Mouse (Mus musculus) brown adipose tissue, adult 24 weeks (tissue): ENCODE measurements around the gene Dgkb. TPM values are rescaled to one million over a fixed set of nuclear protein-coding genes. Genes with fewer than 3 reads are reported as not detected.

Experiments used
- H3K27ac ChIP-seq: fragments of 200-500 bp; replicated peaks from 2 replicates; pipeline ENCODE4 v1.5.1; 2012; ENCODE audit warnings: low read depth, mild to moderate bottlenecking, low read length
- H3K4me1 ChIP-seq: fragments of 200-500 bp; 2 replicates; pipeline ENCODE4 v1.6.1; 2012; ENCODE audit warnings: low read length, mixed read lengths; ENCODE audit not compliant: control insufficient read depth, insufficient read depth, insufficient read length
- H3K4me3 ChIP-seq: fragments of 200-500 bp; 2 replicates; pipeline ENCODE4 v1.5.1; 2012; ENCODE audit warnings: low read depth, mild to moderate bottlenecking, low read length, moderate library complexity; ENCODE audit not compliant: insufficient read depth
- polyA plus RNA-seq: library from polyadenylated mRNA; stranded (reverse); fragments of >200 nt; gene quantifications from 2 replicates; pipeline ENCODE4 v1.2.4, GENCODE M21; 2012; ENCODE audit not compliant: missing spikeins, insufficient read depth, insufficient read length

Gene Dgkb
- polyA plus RNA-seq, 1 experiment = not detected

DNA sequence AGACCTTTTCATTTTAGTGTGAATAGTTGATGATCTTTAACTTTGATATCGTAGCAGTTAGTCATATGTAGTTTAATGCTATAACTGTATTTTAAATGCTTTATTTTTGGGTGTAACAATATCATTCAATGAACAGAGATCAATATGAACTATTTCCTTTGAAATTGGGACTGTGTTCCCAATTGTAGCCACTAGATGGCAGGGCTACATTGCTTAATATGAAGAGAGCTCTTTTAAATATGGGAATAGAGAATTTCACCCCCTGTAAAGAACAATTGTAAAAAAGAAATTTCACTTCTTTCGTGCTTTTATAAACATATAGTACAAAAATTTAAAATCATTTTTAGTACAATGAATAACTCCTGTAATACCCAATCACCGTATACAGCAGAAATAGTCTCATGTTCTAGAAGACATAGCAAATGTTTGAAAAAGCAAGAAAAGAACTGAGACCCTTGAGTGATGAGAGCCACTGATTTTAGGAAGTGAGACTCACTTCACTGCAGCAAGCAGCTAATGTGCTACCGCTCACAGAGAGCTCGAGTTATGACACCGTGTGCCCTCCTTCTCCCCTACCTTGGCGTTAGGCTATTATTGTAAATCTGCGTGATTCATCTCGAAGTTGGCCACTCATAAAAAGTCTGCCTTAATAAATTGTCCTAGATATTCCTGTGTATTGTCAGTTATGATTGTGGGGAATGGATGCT is 312.8 kb downstream of the Dgkb start:
- no peak overlapping the region for H3K27ac ChIP-seq
- no peak overlapping the region for H3K4me3 ChIP-seq
- no peaks in the 10 kb centered on the region for H3K4me1 ChIP-seq

DNA sequence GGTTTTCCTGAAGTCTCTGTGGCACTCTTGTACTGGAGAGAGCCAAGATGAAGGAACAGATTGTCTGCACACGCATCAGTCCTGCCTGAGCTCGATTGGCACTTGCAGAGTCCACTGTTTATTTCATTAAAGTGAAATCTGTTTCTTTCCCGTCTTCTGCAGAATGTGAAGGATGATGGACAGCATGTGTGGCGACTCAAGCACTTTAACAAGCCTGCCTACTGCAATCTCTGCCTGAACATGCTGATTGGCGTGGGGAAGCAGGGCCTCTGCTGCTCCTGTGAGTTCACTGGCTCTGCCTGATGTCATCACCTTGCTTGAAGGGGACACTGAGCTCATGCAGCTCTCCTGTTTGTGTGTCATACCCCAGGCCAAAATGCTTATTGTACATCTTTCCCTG is 318.9 kb downstream of the Dgkb start:
- H3K27ac ChIP-seq = no peak overlapping the region
- no peaks in the 10 kb centered on the region for H3K4me1 ChIP-seq
- no peak overlapping the region for H3K4me3 ChIP-seq

DNA sequence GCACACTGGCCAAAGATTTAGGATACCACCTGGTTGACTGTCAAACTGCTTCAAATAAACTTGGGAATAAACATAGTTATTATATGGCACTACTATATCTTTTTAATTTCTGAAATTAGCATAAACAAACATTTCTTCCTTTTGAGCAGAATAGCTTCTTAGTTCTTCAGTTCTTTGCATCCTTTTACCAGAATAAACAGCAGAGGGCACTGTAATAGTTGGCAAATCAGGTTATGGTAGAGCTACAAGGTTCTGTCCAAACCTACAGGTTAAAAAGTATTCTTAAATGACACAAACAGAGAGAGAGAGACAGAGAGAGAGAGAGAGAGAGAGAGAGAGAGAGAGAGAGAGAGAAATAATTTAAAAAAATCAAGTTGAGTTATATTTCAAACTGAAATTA is 322.5 kb downstream of the Dgkb start:
- Histone ChIP-seq H3K27ac (no peak overlapping the region), H3K4me3 (no peak overlapping the region)

DNA sequence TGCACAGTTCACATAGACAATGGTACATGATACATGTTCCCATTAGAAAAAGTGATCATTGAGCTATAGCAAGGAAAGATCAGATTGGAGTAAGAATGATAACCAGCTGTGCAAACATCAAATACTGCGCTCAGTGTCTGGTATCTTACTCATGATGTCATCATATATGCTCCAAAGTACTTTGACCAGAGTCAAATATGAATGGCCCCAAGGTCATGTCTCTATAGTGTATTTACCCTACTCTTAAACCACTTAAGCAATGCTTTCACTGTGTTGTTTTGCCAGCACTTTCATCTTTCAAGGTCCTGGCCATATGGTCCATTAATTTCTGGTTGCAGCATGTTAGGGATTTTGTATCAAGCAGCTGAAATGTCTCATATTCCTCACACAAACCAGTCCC is 415.1 kb downstream of the Dgkb start:
- H3K4me3 ChIP-seq = no peak overlapping the region
- no peaks in the 10 kb centered on the region for H3K4me1 ChIP-seq
- no peak overlapping the region for H3K27ac ChIP-seq

More for the DNA sequence above, 322.5 kb downstream of the Dgkb start:
- H3K4me1 ChIP-seq = no peaks in the 10 kb centered on the region

DNA sequence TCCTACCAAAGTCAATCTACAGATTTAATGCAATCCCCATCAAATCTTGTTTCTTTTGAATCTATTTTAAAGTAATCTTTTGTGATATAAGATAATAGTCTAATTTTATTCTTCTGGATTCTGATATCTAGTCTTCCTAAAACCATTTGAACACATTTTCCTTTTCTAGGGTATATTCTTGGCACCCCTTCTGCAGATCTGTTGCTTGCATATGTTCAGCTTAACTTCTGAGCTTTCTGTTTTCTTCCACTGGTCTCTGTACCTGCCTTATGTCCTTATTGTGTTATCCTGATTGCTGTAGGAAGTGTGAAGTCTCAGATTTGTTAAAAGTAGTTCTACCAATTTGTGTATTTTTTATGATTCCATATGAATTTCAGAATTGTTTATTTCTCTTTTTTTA is 451.3 kb downstream of the Dgkb start:
- Histone ChIP-seq H3K4me1 (no peaks in the 10 kb centered on the region), H3K27ac (no peak overlapping the region)

DNA sequence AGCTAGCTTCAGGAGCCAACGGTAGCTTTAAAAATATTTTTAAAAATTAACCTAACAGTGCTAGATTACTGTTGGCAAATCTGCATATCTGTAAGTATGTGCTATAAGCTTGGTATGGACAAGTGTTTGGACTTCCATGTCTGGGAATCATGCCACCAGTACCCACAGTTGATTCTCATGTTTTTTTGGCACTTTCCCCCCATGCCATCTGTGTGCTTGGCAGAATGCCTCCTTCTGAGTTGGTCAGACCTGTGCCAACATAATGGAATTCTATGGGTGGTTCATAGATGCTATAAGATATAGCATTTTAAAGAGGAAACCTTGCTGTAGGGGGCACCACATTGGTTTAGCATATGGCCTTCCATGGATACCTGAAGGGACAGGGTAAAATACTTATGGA is 484.0 kb downstream of the Dgkb start:
- Histone ChIP-seq H3K4me3 (no peak overlapping the region), H3K4me1 (no peaks in the 10 kb centered on the region), H3K27ac (no peak overlapping the region)

More for the DNA sequence above, 451.3 kb downstream of the Dgkb start:
- H3K4me3 ChIP-seq = no peak overlapping the region

DNA sequence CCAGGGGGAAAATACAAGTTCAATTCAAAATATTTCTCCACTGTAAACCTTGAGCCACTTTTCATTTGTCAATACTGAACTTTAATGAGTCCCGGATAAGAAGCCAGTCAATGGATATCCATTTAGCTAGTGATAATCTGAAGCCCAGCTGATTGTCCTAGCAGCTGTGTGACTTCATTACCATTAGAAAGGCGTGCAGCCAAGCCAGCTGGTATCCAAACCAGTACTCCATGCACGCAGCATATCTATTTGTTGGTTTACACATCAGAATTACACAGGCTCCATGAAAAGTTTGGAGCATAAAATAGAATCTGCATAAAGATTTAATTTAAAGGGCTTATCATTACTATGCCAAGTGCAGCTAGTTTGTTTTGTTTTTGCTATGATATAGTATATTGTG is 486.3 kb downstream of the Dgkb start:
- Histone ChIP-seq H3K4me3 (no peak overlapping the region), H3K27ac (no peak overlapping the region), H3K4me1 (no peaks in the 10 kb centered on the region)

DNA sequence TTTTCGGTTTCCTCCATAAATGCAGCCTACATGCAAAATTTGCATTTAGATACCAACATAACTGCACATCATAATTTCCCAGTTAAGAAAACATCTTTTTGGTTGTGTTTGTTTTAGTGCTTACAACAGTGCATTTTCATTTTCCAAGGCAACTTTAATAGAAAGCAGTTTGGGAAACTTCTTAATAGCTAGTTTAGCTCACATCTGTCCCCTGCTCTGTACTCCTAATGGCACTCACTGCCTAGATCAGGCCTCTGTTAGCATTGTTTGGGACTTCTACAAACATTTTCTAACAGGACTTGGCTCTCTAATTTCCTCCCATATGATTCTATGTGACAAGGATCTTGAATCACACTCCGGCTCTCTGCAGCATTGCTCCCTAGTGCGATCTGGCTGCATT is 486.7 kb downstream of the Dgkb start:
- no peak overlapping the region for H3K27ac ChIP-seq

DNA sequence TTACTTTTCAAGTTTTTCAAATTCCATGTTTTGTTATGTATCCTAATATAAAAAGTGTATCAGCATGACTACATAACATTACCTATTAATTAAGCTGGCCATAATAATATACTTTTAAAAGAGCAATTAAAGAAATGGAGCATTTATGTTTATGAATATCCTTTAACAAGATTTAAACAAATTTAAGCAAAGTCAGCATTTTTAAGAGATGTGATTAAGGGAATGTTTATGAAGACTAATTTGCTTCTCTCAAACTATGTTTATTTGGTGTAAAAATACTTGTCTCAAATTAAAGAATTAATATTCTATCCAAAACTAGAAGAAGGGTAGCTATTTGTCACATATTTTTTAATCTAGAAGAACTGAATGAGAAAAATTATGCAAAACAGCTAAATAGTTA is 492.4 kb downstream of the Dgkb start:
- H3K27ac ChIP-seq = no peak overlapping the region
- no peaks in the 10 kb centered on the region for H3K4me1 ChIP-seq
- H3K4me3 ChIP-seq = no peak overlapping the region

More for the DNA sequence above, 486.7 kb downstream of the Dgkb start:
- Histone ChIP-seq H3K4me1 (no peaks in the 10 kb centered on the region), H3K4me3 (no peak overlapping the region)

DNA sequence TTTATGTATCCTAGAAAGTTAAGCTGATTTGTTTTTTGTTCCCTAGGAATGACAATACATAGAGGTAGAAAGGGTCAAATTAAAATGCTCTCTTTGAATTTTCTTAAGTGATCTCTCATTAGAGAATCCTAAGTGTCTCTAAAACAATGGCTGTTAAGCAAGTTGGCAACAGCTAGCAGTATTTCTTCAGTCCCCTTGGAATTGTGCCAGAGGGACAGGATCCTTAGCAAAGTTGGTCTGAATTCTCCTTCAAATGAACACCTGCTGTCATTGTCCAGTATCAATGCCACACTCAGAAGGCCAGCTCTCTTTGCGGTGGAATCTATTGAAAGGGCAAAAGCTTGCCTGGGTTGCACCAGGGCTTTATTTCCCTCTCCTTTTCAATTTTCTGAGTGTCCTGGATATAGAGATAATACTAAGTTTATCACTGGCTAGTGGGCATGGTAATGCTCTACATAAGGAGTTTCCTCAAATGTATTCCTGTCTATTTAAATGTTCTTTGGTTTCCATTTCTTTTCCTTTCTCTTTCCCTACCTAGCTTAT is 510.3 kb downstream of the Dgkb start:
- Histone ChIP-seq H3K27ac (no peak overlapping the region), H3K4me3 (no peak overlapping the region), H3K4me1 (no peaks in the 10 kb centered on the region)

DNA sequence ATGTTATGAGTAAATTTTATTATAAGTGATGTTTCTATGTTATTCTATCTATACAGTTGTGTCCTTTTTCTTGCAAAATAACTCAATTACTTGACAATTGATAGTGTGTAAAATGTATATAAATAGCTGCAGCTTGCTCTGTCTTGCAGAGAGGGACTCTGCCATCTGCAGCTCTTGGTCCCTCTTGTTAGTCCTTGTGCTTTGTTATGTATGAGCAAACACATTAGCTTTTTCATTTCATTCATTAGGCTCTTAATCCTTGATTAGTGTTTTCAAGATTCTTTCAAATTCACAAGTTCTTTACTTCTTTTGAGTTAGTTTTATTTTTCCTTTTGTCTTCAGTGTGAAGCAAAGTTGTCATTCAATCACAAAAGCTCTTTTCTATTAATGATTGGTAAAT is 511.3 kb downstream of the Dgkb start:
- Histone ChIP-seq H3K4me3 (no peak overlapping the region), H3K4me1 (no peaks in the 10 kb centered on the region), H3K27ac (no peak overlapping the region)

DNA sequence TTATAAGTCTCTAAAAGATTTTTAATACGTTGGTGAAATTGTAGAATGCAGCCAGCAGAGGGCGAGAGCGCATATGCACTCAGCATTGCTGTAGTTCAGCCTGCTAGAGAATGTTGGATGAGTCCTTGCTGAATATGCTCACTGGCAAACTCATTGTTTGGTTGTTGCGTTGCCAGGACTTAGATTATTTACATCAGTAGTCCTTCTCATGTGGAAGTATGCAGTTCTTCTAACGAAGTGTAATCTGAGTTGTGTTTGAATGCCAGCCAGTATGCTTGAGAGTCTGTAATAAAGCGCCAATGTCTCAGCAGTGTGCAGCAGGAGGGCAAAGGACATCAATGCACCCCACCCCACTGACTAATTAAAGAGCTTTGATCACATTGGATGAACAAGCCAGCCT is 525.1 kb downstream of the Dgkb start:
- Histone ChIP-seq H3K4me1 (no peaks in the 10 kb centered on the region), H3K27ac (no peak overlapping the region), H3K4me3 (no peak overlapping the region)

DNA sequence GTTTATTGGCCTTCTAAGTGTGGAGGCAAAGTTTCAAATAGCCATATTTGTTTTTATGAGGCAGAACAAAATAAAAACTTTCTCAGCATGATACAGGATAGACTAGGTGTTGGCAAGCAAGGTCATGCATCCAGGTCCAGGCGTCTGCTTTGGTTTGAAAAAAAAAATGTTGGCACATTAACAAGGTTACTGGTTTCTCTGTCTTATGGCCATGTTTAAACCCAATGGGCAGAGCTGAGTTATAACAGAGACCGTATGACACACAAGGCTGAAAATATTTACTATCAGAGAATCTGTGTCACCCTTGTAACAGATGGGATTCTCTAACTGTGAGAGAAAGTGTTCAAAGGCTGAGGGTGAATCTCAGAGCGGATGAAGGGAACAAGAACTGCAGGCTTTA is 535.0 kb downstream of the Dgkb start:
- Histone ChIP-seq H3K4me3 (no peak overlapping the region), H3K4me1 (no peaks in the 10 kb centered on the region), H3K27ac (no peak overlapping the region)

DNA sequence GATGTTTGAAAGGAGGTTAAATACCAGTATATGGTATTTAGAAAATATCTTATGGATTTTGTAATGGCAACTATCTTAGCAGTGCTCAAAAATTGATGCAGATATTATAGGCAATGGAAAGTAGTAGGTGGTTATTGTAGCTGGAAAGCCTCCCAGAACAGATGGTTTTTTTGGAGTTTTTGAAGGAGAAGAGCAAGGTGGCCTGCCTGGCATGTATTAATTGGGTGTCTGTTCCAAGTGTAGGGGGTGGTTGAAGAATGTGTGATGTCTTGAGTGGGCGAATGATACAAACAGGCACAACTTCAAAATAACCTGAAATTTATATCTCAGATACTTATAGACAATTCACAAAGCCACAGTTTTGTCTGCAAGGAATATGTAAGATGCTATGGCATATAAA is 538.9 kb downstream of the Dgkb start:
- H3K4me1 ChIP-seq = no peaks in the 10 kb centered on the region
- H3K4me3 ChIP-seq = no peak overlapping the region
- H3K27ac ChIP-seq = no peak overlapping the region

DNA sequence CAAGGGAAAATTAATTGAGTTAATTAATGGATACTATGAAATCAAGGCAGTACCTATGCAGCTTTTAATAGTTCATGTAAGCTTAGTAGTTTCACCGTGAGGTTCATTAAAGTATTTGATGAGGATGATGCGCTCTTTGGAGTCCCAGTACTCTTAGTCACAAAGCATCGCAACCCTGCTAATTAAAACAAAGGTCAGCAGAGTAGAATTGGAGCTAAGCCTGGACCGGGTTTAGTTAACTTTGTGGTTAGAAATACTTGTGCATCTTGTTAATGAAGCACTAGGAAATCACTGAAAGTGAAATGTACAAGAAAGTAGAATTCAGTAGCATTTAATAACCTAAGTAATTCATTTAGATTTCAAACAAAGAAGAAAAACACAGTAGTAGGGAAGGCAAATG is 544.0 kb downstream of the Dgkb start:
- Histone ChIP-seq H3K4me1 (no peaks in the 10 kb centered on the region), H3K27ac (no peak overlapping the region), H3K4me3 (no peak overlapping the region)

DNA sequence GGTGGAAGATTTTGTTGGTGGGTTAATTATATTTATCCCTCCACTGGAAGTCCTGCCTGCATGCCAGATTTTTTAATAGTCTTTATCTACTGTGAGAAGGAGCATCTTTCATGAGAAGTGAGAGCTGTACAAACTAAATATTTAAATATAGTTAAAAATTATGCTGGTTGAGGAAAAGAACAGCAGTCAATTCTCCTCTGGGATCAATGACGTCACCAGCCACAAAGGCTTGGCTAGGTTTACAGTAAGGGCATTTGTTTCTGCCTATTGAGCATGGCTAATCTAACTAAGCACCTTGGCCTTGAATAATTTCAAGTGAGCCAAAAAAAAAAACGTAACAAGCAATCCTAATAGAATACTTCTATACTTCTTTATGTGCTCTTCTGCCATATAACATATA is 554.1 kb downstream of the Dgkb start:
- Histone ChIP-seq H3K4me3 (no peak overlapping the region), H3K27ac (no peak overlapping the region), H3K4me1 (no peaks in the 10 kb centered on the region)
